Mouse (Mus musculus) erythroblast, embryonic 14.5 days (primary cell): Measurements from ENCODE around the gene Ubash3b.

Experiments used
- GATA1 ChIP-seq: IDR thresholded peaks from 2 replicates; pipeline ENCODE4 v1.6.1; 2012; ENCODE audit warnings: low read length, inconsistent platforms, mixed read lengths
- TAL1 ChIP-seq: IDR thresholded peaks from 3 replicates; pipeline ENCODE4 v1.6.1; 2012; ENCODE audit warnings: low read length, inconsistent platforms, mixed read lengths

- no peak for TF ChIP-seq GATA1
- no peak for TF ChIP-seq TAL1
Observed at GRCm38 (mm10) chr9:41080877-41081276, 80.6 kb downstream of the Ubash3b start.
